Mouse (Mus musculus) brain, embryonic 14.5 days (tissue): Measurements from ENCODE around the gene Unc5cl.

ENCODE experiments used
- CTCF ChIP-seq: fragments of 200-500 bp; IDR thresholded peaks from 2 replicates; pipeline ENCODE4 v1.5.1; 2012; ENCODE audit warnings: inconsistent platforms, mild to moderate bottlenecking, moderate library complexity, borderline replicate concordance; ENCODE audit not compliant: insufficient read depth, insufficient read length; ENCODE audit errors: extremely low read depth
- POLR2A ChIP-seq: fragments of 200-500 bp; IDR thresholded peaks from 2 replicates; pipeline ENCODE4 v1.6.1; 2012; ENCODE audit warnings: mild to moderate bottlenecking, inconsistent platforms, borderline replicate concordance; ENCODE audit not compliant: poor library complexity, insufficient read depth, insufficient read length, severe bottlenecking; ENCODE audit errors: extremely low read depth

DNA sequence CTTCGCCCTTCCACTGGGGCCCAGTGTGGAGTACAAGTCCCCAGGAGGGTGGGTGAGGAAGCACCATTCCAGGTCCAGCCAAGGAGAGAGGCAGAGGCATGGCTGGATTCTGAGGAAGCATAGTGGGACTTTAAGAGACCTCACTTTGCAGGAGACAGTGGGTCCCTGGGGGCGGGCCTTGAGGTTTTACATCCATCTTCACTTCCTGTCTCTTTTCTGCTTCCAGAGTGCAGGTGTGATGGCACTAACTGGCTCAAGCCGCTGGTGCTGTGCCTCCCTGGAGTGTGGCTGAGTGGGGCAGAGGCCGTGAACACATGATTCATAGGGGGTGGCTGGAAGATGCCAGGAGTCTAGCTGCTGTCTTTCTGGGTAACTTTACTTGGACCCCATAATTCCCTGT, 54.9 kb downstream of the Unc5cl start:
- TF ChIP-seq CTCF (no peak), POLR2A (no peak)
